Mouse (Mus musculus) forebrain, embryonic 15.5 days (tissue): ENCODE results near the gene Tm4sf19. TPM values are rescaled to one million over a fixed set of nuclear protein-coding genes. Genes with fewer than 3 reads are reported as not detected.

Experiments used
- ATAC-seq: fragments of 200-750 bp; cut with Nextera tagmentation; replicated peaks from 2 replicates; pipeline ENCODE4 v1.8.0; 2017; ENCODE audit warnings: mild to moderate bottlenecking, moderate TSS enrichment, moderate library complexity
- H3K27ac ChIP-seq: fragments of 300-500 bp; sonication (generic); replicated peaks from 2 replicates; pipeline ENCODE4 v1.5.1; 2015; ENCODE audit warnings: mild to moderate bottlenecking, inconsistent platforms
- H3K27me3 ChIP-seq: fragments of 300-500 bp; sonication (generic); 2 replicates; pipeline ENCODE4 v1.6.1; 2015; ENCODE audit warnings: inconsistent platforms
- H3K36me3 ChIP-seq: fragments of 300-500 bp; sonication (generic); 2 replicates; pipeline ENCODE4 v1.6.1; 2015; ENCODE audit warnings: mild to moderate bottlenecking, inconsistent platforms
- H3K4me1 ChIP-seq: fragments of 300-500 bp; sonication (generic); 2 replicates; pipeline ENCODE4 v1.6.1; 2015; ENCODE audit warnings: inconsistent platforms
- H3K4me2 ChIP-seq: fragments of 300-500 bp; sonication (generic); replicated peaks from 2 replicates; pipeline ENCODE4 v1.6.1; 2015; ENCODE audit warnings: mild to moderate bottlenecking, inconsistent platforms
- H3K4me3 ChIP-seq: fragments of 300-500 bp; sonication (generic); 2 replicates; pipeline ENCODE4 v1.5.1; 2015; ENCODE audit warnings: mild to moderate bottlenecking, inconsistent platforms
- H3K9ac ChIP-seq: fragments of 300-500 bp; sonication (generic); replicated peaks from 2 replicates; pipeline ENCODE4 v1.6.1; 2015; ENCODE audit warnings: mild to moderate bottlenecking, inconsistent platforms
- H3K9me3 ChIP-seq: fragments of 300-500 bp; sonication (generic); 2 replicates; pipeline ENCODE4 v1.6.1; 2016; ENCODE audit warnings: inconsistent platforms
- WGBS: fragments of 180-500 bp; shearing (Covaris S2); methylation state at CpG from one replicate; pipeline ENCODE4 v1.1.7; 2015; ENCODE audit warnings: mixed read lengths; 5-methylcytosine and 5-hydroxymethylcytosine counted together
- polyA plus RNA-seq: library from polyadenylated mRNA; unstranded; fragments of >200 nt; fragmentation: Nextera tagmentation; extraction: Ambion mirVana; gene quantifications from 2 replicates; pipeline ENCODE4 v1.2.1, GENCODE M21; 2015

The Tm4sf19 gene
- polyA plus RNA-seq, 1 experiment from 2014 or later: not detected

DNA sequence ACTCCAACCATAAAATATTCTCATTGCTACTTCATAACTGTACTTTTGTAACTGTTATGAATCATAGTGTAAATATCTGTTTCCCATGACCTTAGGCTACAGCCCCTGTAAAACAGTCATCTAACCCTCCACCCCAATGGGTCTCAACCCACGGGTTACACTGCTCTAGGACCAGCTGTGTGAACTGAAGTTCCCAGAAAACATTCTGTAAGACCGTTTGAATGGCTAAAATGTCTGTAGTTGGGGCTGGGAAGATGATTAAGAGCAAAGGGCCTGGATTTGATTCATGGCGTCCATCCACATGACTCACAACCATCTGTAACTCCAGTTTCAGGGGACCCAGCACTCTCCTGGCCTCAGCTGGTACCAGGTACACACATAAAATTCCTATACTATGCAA is 2.1 kb upstream of the Tm4sf19 start:
- ATAC-seq: no peak
- Histone ChIP-seq H3K9ac (no peak overlapping the region), H3K9me3 (no peaks in the 10 kb centered on the region), H3K4me1 (no peaks in the 10 kb centered on the region), H3K27me3 (no peaks in the 10 kb centered on the region), H3K36me3 (peaks cover 1% of the 10 kb centered on the region), H3K4me3 (no peak overlapping the region), H3K27ac (no peak overlapping the region), H3K4me2 (no peak overlapping the region)
- 75% methylated on average over 3 of the region's 3 CpGs for WGBS

GRCm38 (mm10) chr16:32401335-32401965 is 1.1 kb downstream of the Tm4sf19 start:
- H3K9me3 ChIP-seq: no peaks in the 10 kb centered on the region
- H3K4me2 ChIP-seq: no peak overlapping the region
- no peaks in the 10 kb centered on the region for H3K4me1 ChIP-seq
- H3K27me3 ChIP-seq: no peaks in the 10 kb centered on the region
- no peak overlapping the region for H3K4me3 ChIP-seq
- no peak for ATAC-seq
- H3K27ac ChIP-seq: no peak overlapping the region
- 83% methylated on average over 9 of the region's 9 CpGs for WGBS
- H3K36me3 ChIP-seq: no peaks in the 10 kb centered on the region
- H3K9ac ChIP-seq: no peak overlapping the region

DNA sequence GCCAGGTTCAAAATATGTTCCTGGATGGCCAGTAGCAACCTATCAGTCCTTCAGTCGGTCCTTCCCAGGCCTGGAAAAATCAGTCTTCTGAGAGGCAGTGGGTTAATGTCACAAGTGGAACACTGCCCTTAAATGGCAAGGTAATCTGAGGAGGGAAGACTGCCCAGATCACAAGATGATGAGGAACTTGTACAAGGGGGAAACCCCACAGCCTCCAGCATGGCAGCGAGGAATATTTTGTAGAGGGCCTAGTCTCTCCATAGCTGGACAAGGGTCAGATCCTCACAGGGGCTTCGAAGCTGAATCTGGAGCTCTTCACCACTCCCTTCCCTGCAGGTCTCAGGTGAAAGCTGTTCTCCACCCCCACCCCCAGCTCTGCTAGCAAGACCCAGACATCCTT is 2.5 kb downstream of the Tm4sf19 start:
- no peak overlapping the region for H3K9ac ChIP-seq
- no peaks in the 10 kb centered on the region for H3K4me1 ChIP-seq
- H3K4me2 ChIP-seq: no peak overlapping the region
- no peaks in the 10 kb centered on the region for H3K27me3 ChIP-seq
- no peaks in the 10 kb centered on the region for H3K9me3 ChIP-seq
- H3K36me3 ChIP-seq: no peaks in the 10 kb centered on the region
- no peak overlapping the region for H3K27ac ChIP-seq
- no peak overlapping the region for H3K4me3 ChIP-seq
- no peak for ATAC-seq
- WGBS: 83% methylated on average over 3 of the region's 3 CpGs

GRCm38 (mm10) chr16:32405716-32406115 is 5.4 kb downstream of the Tm4sf19 start:
- Histone ChIP-seq H3K4me1 (no peaks in the 10 kb centered on the region), H3K36me3 (no peaks in the 10 kb centered on the region), H3K9me3 (no peaks in the 10 kb centered on the region), H3K27me3 (no peaks in the 10 kb centered on the region), H3K4me2 (no peak overlapping the region), H3K9ac (no peak overlapping the region), H3K4me3 (no peak overlapping the region), H3K27ac (no peak overlapping the region)
- no peak for ATAC-seq
- WGBS: 95% methylated on average over 9 of the region's 9 CpGs

- Histone ChIP-seq H3K9ac (no peak overlapping the region), H3K9me3 (no peaks in the 10 kb centered on the region), H3K27ac (no peak overlapping the region), H3K27me3 (no peaks in the 10 kb centered on the region), H3K4me2 (no peak overlapping the region), H3K36me3 (no peaks in the 10 kb centered on the region), H3K4me1 (no peaks in the 10 kb centered on the region), H3K4me3 (no peak overlapping the region)
- ATAC-seq: no peak
- WGBS: 81% methylated on average over 6 of the region's 6 CpGs
Observed at GRCm38 (mm10) chr16:32406671-32407070, 6.4 kb downstream of the Tm4sf19 start.

DNA sequence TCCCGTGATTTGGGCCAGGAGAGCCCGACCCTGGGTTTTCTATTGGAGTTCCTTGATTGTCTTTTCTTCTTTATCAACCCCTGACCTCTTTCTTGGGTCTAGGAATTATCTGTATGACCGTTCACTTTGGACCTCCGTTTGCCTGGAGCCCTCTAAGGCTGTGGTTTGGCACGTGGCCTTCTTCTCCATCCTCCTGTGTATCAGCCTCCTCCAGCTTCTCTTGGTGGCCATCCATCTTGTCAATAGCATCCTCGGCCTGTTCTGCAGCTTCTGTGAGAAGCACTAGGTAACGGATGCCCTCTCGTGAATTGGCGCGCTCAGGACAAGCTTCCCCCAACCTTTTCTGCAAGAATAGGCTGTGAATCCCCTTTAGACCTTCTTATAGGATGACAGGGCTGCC is 7.4 kb downstream of the Tm4sf19 start:
- no peak overlapping the region for H3K9ac ChIP-seq
- H3K9me3 ChIP-seq: no peaks in the 10 kb centered on the region
- 86% methylated on average over 10 of the region's 10 CpGs for WGBS
- no peaks in the 10 kb centered on the region for H3K27me3 ChIP-seq
- no peak overlapping the region for H3K4me3 ChIP-seq
- no peak overlapping the region for H3K4me2 ChIP-seq
- H3K27ac ChIP-seq: no peak overlapping the region
- no peaks in the 10 kb centered on the region for H3K4me1 ChIP-seq
- no peak for ATAC-seq
- H3K36me3 ChIP-seq: no peaks in the 10 kb centered on the region

DNA sequence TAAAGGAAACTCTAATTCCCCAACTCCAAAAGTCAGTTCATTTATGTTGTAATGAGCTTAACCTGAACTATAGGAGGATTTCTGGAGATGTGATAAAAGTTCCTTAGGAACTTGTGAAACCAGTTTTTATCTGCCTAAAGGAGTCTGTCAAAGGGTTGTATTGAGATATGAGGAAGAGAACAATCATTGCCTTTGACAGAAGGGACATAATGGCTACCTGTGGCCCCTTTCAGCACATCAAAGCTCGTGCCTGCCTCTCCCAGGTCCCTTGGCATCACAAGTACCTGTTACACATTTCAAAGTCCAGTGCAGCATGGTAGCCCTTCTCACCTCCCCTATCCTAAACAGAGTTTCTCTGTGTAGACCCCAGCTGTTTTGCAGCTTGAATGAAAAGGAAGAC is 17.2 kb downstream of the Tm4sf19 start:
- H3K27ac ChIP-seq: no peak overlapping the region
- ATAC-seq: no peak
- H3K4me3 ChIP-seq: no peak overlapping the region
- no peaks in the 10 kb centered on the region for H3K36me3 ChIP-seq
- H3K4me1 ChIP-seq: peaks cover 14% of the 10 kb centered on the region
- no peak overlapping the region for H3K4me2 ChIP-seq
- no peaks in the 10 kb centered on the region for H3K27me3 ChIP-seq
- WGBS: 77% methylated on average over 1 of the region's 1 CpGs
- no peaks in the 10 kb centered on the region for H3K9me3 ChIP-seq
- no peak overlapping the region for H3K9ac ChIP-seq

GRCm38 (mm10) chr16:32419517-32420483 is 19.5 kb downstream of the Tm4sf19 start, which contains the start of gene Tctex1d2:
Tctex1d2 (plus strand) TSS chr16:32419702.
- ATAC-seq: peak; percentile 95
- Histone ChIP-seq H3K4me3 (peak within 1 kb of the TSS; percentile 75), H3K36me3 (no peaks in the 10 kb centered on the region), H3K9me3 (no peaks in the 10 kb centered on the region), H3K27ac (peak within 1 kb of the TSS; percentile 90), H3K27me3 (no peaks in the 10 kb centered on the region), H3K9ac (peak within 1 kb of the TSS; percentile 82), H3K4me2 (peak within 1 kb of the TSS; percentile 71), H3K4me1 (peaks cover 14% of the 10 kb centered on the region)
- WGBS: under 1% methylated on average over 45 of the region's 45 CpGs

DNA sequence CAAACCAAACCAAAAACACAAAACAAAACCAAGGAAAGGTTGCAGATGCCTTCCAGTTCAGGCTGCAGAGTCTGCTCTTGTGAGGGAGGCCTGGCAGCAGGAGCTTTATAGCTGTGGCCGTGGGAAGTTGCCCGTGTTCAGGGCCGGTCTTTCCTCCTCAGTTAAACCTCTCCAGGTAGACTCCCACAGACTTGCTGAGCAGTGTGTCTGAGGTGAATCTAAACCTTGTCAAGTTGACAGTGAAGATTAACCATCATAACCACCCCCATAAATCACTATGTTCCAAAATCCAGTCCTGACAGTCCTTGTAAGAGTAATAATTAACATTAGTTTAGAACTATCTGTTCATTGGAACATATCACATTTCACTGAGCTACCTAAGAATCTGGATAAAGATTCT is 27.2 kb downstream of the Tm4sf19 start:
- Histone ChIP-seq H3K9me3 (no peaks in the 10 kb centered on the region), H3K27ac (no peak overlapping the region), H3K4me3 (no peak overlapping the region), H3K4me2 (no peak overlapping the region), H3K27me3 (no peaks in the 10 kb centered on the region), H3K4me1 (peaks cover 23% of the 10 kb centered on the region), H3K36me3 (no peaks in the 10 kb centered on the region), H3K9ac (no peak overlapping the region)
- no peak for ATAC-seq
- 91% methylated on average over 3 of the region's 3 CpGs for whole genome bisulfite sequencing

- no peaks in the 10 kb centered on the region for H3K27me3 ChIP-seq
- peak within 1 kb of the TSS; percentile 88 for H3K27ac ChIP-seq
- H3K9me3 ChIP-seq: no peaks in the 10 kb centered on the region
- peak within 1 kb of the TSS; percentile 83 for H3K4me3 ChIP-seq
- H3K9ac ChIP-seq: peak within 1 kb of the TSS; percentile 89
- under 1% methylated on average over 54 of the region's 54 CpGs for WGBS
- peaks cover 24% of the 10 kb centered on the region for H3K4me1 ChIP-seq
- peak within 1 kb of the TSS; percentile 69 for H3K4me2 ChIP-seq
- H3K36me3 ChIP-seq: no peaks in the 10 kb centered on the region
- ATAC-seq: peak; percentile 98
Observed at GRCm38 (mm10) chr16:32430474-32431046, 30.3 kb downstream of the Tm4sf19 start, which contains the start of gene Pcyt1a. Pcyt1a (plus strand) TSS chr16:32430921.

GRCm38 (mm10) chr16:32431047-32431591 is 30.8 kb downstream of the Tm4sf19 start:
- Histone ChIP-seq H3K4me1 (peaks cover 24% of the 10 kb centered on the region), H3K27me3 (no peaks in the 10 kb centered on the region), H3K36me3 (no peaks in the 10 kb centered on the region), H3K9me3 (no peaks in the 10 kb centered on the region), H3K27ac (peak overlapping the region; percentile 88), H3K4me3 (peak overlapping the region; percentile 83), H3K9ac (peak overlapping the region; percentile 89), H3K4me2 (peak overlapping the region; percentile 69)
- 1% methylated on average over 28 of the region's 28 CpGs for WGBS
- ATAC-seq: peak; percentile 69

GRCm38 (mm10) chr16:32431926-32432325 is 31.6 kb downstream of the Tm4sf19 start:
- Histone ChIP-seq H3K4me3 (peak overlapping the region; percentile 83; the same call in 1 of the 2 replicates), H3K36me3 (no peaks in the 10 kb centered on the region), H3K9ac (no peak overlapping the region), H3K4me2 (peak overlapping the region; percentile 69), H3K27me3 (no peaks in the 10 kb centered on the region), H3K27ac (no peak overlapping the region), H3K4me1 (peaks cover 24% of the 10 kb centered on the region), H3K9me3 (no peaks in the 10 kb centered on the region)
- whole genome bisulfite sequencing: 90% methylated on average over 1 of the region's 1 CpGs
- ATAC-seq: no peak
